Mouse (Mus musculus) kidney, embryonic 16.5 days (tissue): ENCODE measurements around the gene Nfx1. TPM values are rescaled to one million over a fixed set of nuclear protein-coding genes. Genes with fewer than 3 reads are reported as not detected.
"Not testable (repeated sequence)": the region's sequence is repeated elsewhere in the genome, so short reads cannot be mapped to it uniquely, and the experiment has no call there.

Source experiments
- ATAC-seq: fragments of 200-750 bp; cut with Nextera tagmentation; 2 replicates; pipeline ENCODE4 v1.8.0; 2017; ENCODE audit warnings: moderate TSS enrichment; ENCODE audit not compliant: low FRiP score, low TSS enrichment
- H3K27ac ChIP-seq: fragments of 300-500 bp; sonication (generic); 2 replicates; pipeline ENCODE4 v1.5.1; 2014; ENCODE audit warnings: low read length
- H3K27me3 ChIP-seq: fragments of 300-500 bp; sonication (generic); 2 replicates; pipeline ENCODE4 v1.6.1; 2014; ENCODE audit warnings: low read length, control low read depth, mixed read lengths; ENCODE audit not compliant: insufficient read depth
- H3K36me3 ChIP-seq: fragments of 300-500 bp; sonication (generic); 2 replicates; pipeline ENCODE4 v1.6.1; 2014; ENCODE audit warnings: low read length, control low read depth, mixed read lengths; ENCODE audit not compliant: insufficient read depth
- H3K4me1 ChIP-seq: fragments of 300-500 bp; sonication (generic); 2 replicates; pipeline ENCODE4 v1.6.1; 2014; ENCODE audit warnings: low read length, control low read depth, mixed read lengths; ENCODE audit not compliant: insufficient read depth
- H3K4me2 ChIP-seq: fragments of 300-500 bp; sonication (generic); replicated peaks from 2 replicates; pipeline ENCODE4 v1.6.1; 2014; ENCODE audit warnings: low read depth, low read length
- H3K4me3 ChIP-seq: fragments of 300-500 bp; sonication (generic); 2 replicates; pipeline ENCODE4 v1.5.1; 2014; ENCODE audit warnings: mild to moderate bottlenecking, low read length
- H3K9ac ChIP-seq: fragments of 300-500 bp; sonication (generic); replicated peaks from 2 replicates; pipeline ENCODE4 v1.6.1; 2014; ENCODE audit warnings: low read length
- H3K9me3 ChIP-seq: fragments of 300-500 bp; sonication (generic); 2 replicates; pipeline ENCODE4 v1.6.1; 2016; ENCODE audit warnings: low read length, control low read depth
- WGBS: fragments of 180-500 bp; shearing (Covaris S2); extraction: QIAGEN DNeasy Blood & Tissue Kit; methylation state at CpG from one replicate; pipeline ENCODE4 v1.1.7; 2014; 5-methylcytosine and 5-hydroxymethylcytosine counted together
- polyA plus RNA-seq: library from polyadenylated mRNA; unstranded; fragments of >200 nt; fragmentation: Nextera tagmentation; extraction: Ambion mirVana; gene quantifications from 2 replicates; pipeline ENCODE4 v1.2.1, GENCODE M21; 2015

The Nfx1 gene
- 92.0 and 94.7 TPM in 2 replicates for polyA plus RNA-seq

DNA sequence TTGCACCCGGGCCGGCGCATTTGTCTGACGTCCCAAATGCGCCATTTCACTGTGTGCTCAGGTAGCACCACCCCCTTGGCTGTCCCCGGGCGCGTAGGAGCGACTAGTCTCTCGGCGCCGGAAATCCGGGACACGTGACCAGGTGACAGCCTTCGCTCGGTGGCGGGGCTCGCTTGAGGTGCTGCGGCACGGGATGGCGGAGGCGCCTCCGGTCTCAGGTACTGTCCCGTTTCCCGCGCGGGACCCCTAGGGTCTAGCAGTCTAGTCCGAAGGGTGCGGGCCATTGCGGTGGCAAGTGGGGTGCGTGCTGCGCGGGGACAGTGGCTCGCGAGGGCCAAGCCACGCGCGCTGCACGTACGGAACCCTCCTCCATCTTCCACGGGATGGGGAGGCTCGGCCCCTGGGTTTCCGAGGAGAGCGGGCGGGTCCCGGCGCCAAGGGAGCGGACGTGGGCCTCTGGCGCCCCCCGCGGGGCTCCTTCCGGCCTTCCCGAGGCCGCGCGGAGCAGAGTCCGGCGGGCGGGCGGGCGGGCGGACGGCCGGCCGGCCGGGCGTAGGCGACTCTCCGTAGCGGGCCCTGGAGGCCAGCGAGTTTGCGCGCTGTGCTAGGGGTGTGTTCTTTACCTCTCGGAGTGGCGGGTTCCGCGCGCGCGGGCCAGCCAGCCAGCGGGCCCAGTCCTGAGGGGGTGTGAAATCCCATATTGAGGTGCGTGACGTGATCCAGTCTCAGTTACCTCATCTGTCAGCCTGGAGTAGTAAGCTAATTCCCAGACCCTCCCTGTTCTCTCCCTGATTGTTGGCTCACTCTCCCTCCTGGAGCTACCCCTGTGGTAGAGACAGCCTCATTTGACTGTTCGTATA, at the start of gene Nfx1:
Gene Nfx1, plus strand, starts transcription at position 65 of the 860 bp plus-strand sequence.
- H3K9me3 ChIP-seq = no peaks in the 10 kb centered on the region
- H3K36me3 ChIP-seq = peaks cover 11% of the 10 kb centered on the region
- peak; percentile 97 for ATAC-seq
- WGBS = 0% methylated on average over 75 of the region's 85 CpGs
- peak within 1 kb of the TSS; percentile 90 for H3K9ac ChIP-seq
- peak within 1 kb of the TSS; percentile 95 for H3K27ac ChIP-seq
- H3K4me3 ChIP-seq = peak within 1 kb of the TSS; percentile 86
- H3K4me1 ChIP-seq = peaks cover 18% of the 10 kb centered on the region
- H3K4me2 ChIP-seq = peak within 1 kb of the TSS; percentile 79
- H3K27me3 ChIP-seq = no peaks in the 10 kb centered on the region

DNA sequence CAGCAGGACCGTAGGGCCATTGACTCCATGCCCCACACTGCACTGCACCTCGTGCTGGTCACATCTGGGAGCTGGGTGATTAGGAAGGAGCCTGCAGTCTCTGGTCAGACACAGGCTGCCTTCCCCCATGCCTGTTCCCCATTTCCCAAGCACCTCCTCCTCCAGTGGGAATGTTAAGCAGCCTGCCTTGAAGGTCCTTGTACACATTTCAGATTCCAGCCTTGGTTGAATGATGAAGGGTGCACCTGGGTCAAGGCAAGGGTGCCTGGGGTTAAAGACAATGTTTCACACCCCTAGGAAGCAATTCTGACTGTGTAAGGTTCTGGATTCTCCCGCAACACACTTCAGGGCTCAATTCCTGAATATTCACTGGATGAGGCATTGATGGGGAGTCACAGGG, 49.4 kb upstream of the Nfx1 start:
- Histone ChIP-seq H3K4me3 (no peak overlapping the region), H3K27ac (no peak overlapping the region), H3K27me3 (no peaks in the 10 kb centered on the region), H3K9me3 (no peaks in the 10 kb centered on the region), H3K36me3 (no peaks in the 10 kb centered on the region), H3K4me1 (0 out of 2 replicates have a peak, but pooled peaks cover 5% of the 10 kb centered on the region), H3K9ac (no peak overlapping the region), H3K4me2 (no peak overlapping the region)
- ATAC-seq = no peak
- 74% methylated on average over 3 of the region's 3 CpGs for WGBS

DNA sequence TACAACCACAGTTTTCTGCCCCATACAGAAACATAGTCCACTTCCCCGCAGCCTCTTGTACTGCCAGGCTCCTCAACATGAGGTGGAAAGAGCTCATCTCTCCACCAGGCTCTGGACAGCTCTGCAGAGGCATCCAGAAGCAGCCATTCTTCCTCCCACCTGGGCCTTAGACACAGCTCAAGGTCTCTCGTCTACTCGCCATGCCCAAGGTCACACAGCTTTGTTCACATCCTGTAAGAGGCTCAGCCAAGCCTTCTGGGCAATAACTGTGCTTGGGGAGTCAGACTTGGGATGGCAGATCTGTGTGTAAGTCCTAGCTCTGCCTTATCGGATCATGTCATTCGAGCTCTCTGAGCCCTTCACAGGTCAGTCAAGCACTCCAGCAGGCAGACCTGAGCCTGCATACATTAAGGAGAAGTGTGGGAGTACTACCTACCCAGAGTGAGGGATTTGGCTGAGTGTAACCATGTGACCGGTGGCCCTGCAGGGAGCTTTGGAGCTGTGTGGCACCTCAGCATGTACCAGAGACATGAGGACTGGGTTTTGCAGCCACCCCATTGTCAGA, 47.5 kb upstream of the Nfx1 start:
- H3K9me3 ChIP-seq = no peaks in the 10 kb centered on the region
- 50% methylated on average over 6 of the region's 6 CpGs for WGBS
- H3K36me3 ChIP-seq = no peaks in the 10 kb centered on the region

DNA sequence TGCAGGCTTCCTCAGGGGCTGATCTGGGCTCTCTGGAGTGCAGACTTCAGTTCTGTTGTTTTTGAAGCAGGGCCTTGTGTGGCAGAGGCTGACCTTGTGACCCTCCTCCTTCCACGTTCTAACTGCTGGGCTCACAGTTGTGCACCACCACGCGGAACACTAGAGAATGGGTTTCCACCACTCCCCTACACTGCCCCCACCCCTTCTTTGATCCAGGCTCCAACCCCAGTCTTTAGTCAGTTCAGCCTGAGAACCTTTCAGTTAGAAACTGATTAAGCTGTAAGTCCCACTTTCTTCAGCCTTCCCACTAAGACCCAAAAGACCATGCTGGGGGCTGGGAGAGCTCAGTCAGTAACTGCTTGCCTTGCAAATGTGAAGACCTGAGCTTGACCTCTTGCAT, 45.1 kb upstream of the Nfx1 start:
- no peaks in the 10 kb centered on the region for H3K27me3 ChIP-seq
- WGBS = 44% methylated on average over 3 of the region's 3 CpGs
- no peak overlapping the region for H3K4me2 ChIP-seq
- no peak overlapping the region for H3K9ac ChIP-seq
- H3K4me3 ChIP-seq = no peak overlapping the region
- peak overlapping the region; percentile 4; the same call in 1 of the 2 replicates for H3K27ac ChIP-seq
- peaks cover 11% of the 10 kb centered on the region for H3K4me1 ChIP-seq
- no peaks in the 10 kb centered on the region for H3K9me3 ChIP-seq
- H3K36me3 ChIP-seq = no peaks in the 10 kb centered on the region
- peak; percentile 39; the same call in 1 of the 2 replicates for ATAC-seq

More for the DNA sequence above, 47.5 kb upstream of the Nfx1 start:
- Histone ChIP-seq H3K4me1 (0 out of 2 replicates have a peak, but pooled peaks cover 5% of the 10 kb centered on the region), H3K9ac (0 out of 2 replicates have a peak overlapping the region, but pooled peaks have one; percentile 11), H3K4me3 (no peak overlapping the region), H3K27ac (peak overlapping the region; percentile 76), H3K27me3 (no peaks in the 10 kb centered on the region), H3K4me2 (no peak overlapping the region)
- ATAC-seq = peak; percentile 84

DNA sequence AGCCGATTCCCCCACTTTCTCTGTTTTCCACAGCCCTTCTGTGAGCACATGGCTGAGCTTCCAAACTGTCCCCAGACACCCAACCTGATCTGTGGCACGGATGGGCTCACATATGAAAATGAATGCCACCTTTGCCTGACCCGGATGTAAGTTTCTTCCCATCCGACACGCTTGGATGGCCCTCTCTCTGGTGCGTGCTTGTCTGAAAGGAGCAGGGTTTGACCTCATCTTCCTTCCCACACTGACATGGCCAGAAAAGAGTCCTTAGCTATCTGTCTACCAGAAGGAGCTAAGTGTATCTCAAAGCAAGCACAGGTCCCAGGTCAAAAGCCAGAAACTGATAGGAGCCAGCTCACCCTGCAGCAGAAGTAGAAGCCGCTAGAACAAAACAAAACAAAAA, 41.7 kb upstream of the Nfx1 start:
- no peaks in the 10 kb centered on the region for H3K27me3 ChIP-seq
- no peak overlapping the region for H3K9ac ChIP-seq
- H3K27ac ChIP-seq = 0 out of 2 replicates have a peak overlapping the region, but pooled peaks have one; percentile 17
- H3K4me3 ChIP-seq = no peak overlapping the region
- peaks cover 16% of the 10 kb centered on the region for H3K36me3 ChIP-seq
- peaks cover 8% of the 10 kb centered on the region for H3K4me1 ChIP-seq
- no peak overlapping the region for H3K4me2 ChIP-seq
- WGBS = 43% methylated on average over 7 of the region's 7 CpGs
- no peaks in the 10 kb centered on the region for H3K9me3 ChIP-seq
- no peak for ATAC-seq

DNA sequence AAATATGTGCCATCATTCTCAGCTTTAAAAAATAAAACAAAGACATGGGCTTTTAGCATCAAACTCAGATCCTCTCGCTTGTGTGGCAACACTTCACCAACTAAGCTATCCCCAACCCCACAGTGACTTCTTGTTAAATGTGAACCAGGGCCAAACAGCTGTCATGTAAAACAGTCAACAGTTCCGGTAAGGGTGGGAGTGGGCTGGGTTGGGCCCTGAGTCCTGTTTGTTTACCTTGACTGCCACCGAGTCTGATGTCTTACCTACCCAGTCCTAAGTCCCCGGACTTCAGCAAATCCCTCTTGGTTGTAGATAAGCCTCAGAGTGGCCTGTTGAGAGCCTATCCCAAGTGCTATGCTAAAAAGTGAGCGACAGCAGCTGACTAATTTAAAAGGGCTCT, 37.0 kb upstream of the Nfx1 start:
- no peaks in the 10 kb centered on the region for H3K27me3 ChIP-seq
- no peak overlapping the region for H3K27ac ChIP-seq
- H3K36me3 ChIP-seq = peaks cover 49% of the 10 kb centered on the region
- peaks cover 5% of the 10 kb centered on the region for H3K4me1 ChIP-seq
- 87% methylated on average over 5 of the region's 5 CpGs for WGBS
- ATAC-seq = no peak
- no peak overlapping the region for H3K9ac ChIP-seq
- H3K4me3 ChIP-seq = no peak overlapping the region
- H3K4me2 ChIP-seq = no peak overlapping the region
- no peaks in the 10 kb centered on the region for H3K9me3 ChIP-seq

DNA sequence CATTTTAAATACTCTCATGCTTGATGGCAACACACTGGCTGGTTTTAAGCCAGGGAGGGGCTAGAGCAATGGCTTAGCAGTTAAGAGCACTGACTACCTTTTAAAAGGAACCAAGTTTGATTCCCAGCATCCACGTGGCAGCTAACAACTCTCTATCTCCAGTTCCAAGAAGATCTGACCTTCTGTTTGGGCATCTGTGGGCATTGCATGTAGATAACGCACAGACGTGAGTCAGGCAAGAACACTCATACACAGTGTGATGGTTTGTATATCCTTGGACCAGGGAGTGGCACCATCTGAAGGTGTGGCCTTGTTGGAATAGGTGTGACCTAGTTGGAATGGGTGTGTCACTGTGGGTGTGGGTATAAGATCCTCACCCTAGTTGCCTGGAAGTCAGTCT, 36.3 kb upstream of the Nfx1 start:
- H3K9me3 ChIP-seq, H3K4me2 ChIP-seq, H3K4me3 ChIP-seq, H3K27ac ChIP-seq, H3K4me1 ChIP-seq, ATAC-seq, H3K27me3 ChIP-seq, H3K9ac ChIP-seq: not testable (repeated sequence)
- WGBS = 92% methylated on average over 3 of the region's 3 CpGs
- H3K36me3 ChIP-seq = peaks cover 56% of the 10 kb centered on the region

DNA sequence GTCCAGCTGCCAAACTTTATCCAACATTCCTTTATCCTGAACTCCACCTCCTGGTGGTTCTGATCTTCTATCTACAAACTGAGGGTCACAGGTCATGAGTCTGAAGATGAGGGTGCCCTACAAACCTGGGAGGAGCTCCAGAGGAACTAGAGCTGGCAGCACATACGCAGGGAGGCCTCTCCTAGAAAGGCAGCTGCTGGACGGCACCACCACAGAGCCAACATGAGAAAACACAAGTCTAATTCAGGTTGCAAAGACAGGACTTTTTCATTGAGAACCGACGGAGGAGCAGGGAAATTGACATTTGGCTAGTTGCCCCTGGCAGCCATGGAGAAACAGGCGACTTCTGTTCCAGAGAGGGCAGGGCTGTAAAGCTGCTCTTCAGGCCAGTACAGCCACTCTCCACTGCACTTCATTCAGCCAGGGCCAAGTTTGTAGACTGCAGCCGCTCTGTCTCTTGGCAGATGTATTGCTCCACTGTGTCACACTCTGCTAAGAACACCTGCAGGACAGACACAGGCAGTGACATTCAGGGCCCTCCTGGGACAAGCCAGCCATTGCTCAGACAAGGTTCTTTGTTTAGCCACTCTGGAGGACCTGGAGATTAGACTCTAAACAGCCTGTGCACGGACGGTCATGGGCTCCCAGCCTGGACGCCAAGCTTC, 34.4 kb upstream of the Nfx1 start:
- 0 out of 2 replicates have a peak, but pooled peaks cover 9% of the 10 kb centered on the region for H3K9me3 ChIP-seq
- no peak overlapping the region for H3K4me3 ChIP-seq
- no peak for ATAC-seq
- no peak overlapping the region for H3K27ac ChIP-seq
- H3K9ac ChIP-seq = no peak overlapping the region
- H3K27me3 ChIP-seq = no peaks in the 10 kb centered on the region
- no peaks in the 10 kb centered on the region for H3K4me1 ChIP-seq
- 82% methylated on average over 9 of the region's 9 CpGs for WGBS
- peaks cover 75% of the 10 kb centered on the region for H3K36me3 ChIP-seq
- no peak overlapping the region for H3K4me2 ChIP-seq

DNA sequence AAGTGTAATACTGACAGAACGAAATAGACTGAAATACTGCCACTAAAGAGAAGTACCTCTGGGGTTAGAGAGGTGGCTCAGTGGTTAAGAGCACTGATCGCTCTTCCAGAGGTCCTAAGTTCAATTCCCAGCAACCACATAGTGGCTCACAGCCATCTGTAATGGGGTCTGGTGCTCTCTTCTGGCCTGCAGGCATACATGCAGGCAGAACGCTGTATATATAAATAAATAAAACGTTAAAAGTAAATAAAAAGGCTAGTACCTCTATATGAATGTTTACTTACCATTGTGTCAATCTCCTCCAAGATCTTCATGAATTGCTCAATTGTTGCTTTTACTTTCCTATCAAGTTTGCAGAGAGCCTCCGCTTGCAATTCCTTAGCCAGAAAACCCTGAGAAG, 31.9 kb upstream of the Nfx1 start:
- ATAC-seq = no peak
- Histone ChIP-seq H3K9me3 (0 out of 2 replicates have a peak, but pooled peaks cover 9% of the 10 kb centered on the region), H3K9ac (no peak overlapping the region), H3K4me3 (no peak overlapping the region), H3K4me1 (no peaks in the 10 kb centered on the region), H3K36me3 (peaks cover 84% of the 10 kb centered on the region), H3K27ac (no peak overlapping the region), H3K27me3 (no peaks in the 10 kb centered on the region), H3K4me2 (no peak overlapping the region)
- 95% methylated on average over 5 of the region's 5 CpGs for WGBS
